Mouse (Mus musculus) forebrain, embryonic 13.5 days (tissue): Measurements from ENCODE around the gene Nfasc. TPM values are rescaled to one million over a fixed set of nuclear protein-coding genes. Genes with fewer than 3 reads are reported as not detected.

ENCODE experiments used
- polyA plus RNA-seq: library from polyadenylated mRNA; unstranded; fragments of >200 nt; fragmentation: Nextera tagmentation; extraction: Ambion mirVana; gene quantifications from 2 replicates; pipeline ENCODE4 v1.2.1, GENCODE M21; 2015

The Nfasc gene
- polyA plus RNA-seq, 1 experiment from 2014 or later, result 35.8 TPM

Other genes with a start within 250 kb of the Nfasc start
- 0.92 and 1.4 TPM in 2 replicates for gene Tmem81, start 235.6 kb downstream of the Nfasc start, polyA plus RNA-seq
- 53.6 and 68.9 TPM in 2 replicates for gene Cntn2, start 198.5 kb downstream of the Nfasc start, polyA plus RNA-seq
- gene Lrrn2, start 138.5 kb upstream of the Nfasc start, polyA plus RNA-seq, result 22.2 and 25.6 TPM in 2 replicates